Mouse (Mus musculus) liver, embryonic 14.5 days (tissue): Measurements from ENCODE around the gene Ankrd6.

Source experiments
- CTCF ChIP-seq: IDR thresholded peaks from 2 replicates; pipeline ENCODE4 v1.5.1; 2016; ENCODE audit warnings: antibody characterized with exemption, low read depth, control low read depth
- EP300 ChIP-seq: IDR thresholded peaks from 2 replicates; pipeline ENCODE4 v1.6.1; 2016; ENCODE audit warnings: antibody characterized with exemption, low read depth

DNA sequence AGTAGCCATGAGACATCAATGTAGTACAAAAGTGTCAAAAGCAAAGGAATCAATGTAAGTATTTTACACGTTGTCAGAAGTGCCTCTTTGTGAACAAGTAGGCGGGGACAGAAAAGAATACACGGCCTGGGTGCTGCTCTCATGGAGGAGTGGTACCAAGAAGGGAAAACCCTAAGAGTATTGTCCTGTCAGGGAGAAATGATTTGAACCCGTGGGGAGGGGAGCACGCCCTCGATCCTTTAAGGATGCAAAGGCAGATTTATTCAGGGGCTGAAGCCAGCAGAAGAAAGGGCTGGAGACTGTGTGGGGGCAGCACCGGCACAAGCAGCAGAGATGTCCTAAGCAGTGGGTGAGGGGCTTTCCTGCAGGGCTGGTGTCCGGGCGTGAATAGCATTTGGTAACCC lies 26.7 kb downstream of the Ankrd6 start:
- no peak for TF ChIP-seq CTCF
- TF ChIP-seq EP300, result no peak
